Mouse (Mus musculus): ENCODE data around the gene Tbx2. TPM values are rescaled to one million over a fixed set of nuclear protein-coding genes. Genes with fewer than 3 reads are reported as not detected.

Tbx2 gene
- polyA plus RNA-seq, 1 experiment, result 1.0 TPM

GRCm38 (mm10) chr11:85841211-85841681 is 8.9 kb downstream of the Tbx2 start:
- no peaks in the 10 kb centered on the region for H3K36me3 ChIP-seq (ENCODE audit: control insufficient read depth, insufficient read depth)
- no peak overlapping the region for H3K4me3 ChIP-seq
- TF ChIP-seq SRF (IDR thresholded peaks at IDR 0.05; ENCODE audit: control insufficient read depth, insufficient read length, low read depth), result no peak
- TF ChIP-seq MYOD1 (IDR thresholded peaks at IDR 0.05; ENCODE audit: control insufficient read depth in 1 of 3, insufficient read length in 2 of 3, low read depth in 2 of 3), result no peak
- TF ChIP-seq CEBPB (IDR thresholded peaks at IDR 0.05; ENCODE audit: insufficient read depth, poor library complexity, severe bottlenecking), result no peak
- no peak for TF ChIP-seq TCF12 (IDR thresholded peaks at IDR 0.05; ENCODE audit: insufficient read depth, poor library complexity, severe bottlenecking)
- no peak for TF ChIP-seq MYOG (IDR thresholded peaks at IDR 0.05; ENCODE audit: control insufficient read depth in 1 of 3, insufficient read depth in 1 of 3, insufficient read length in 2 of 3, low read depth in 2 of 3)
- TF ChIP-seq MAX (IDR thresholded peaks at IDR 0.05; ENCODE audit: low read depth), result no peak
- no peak for TF ChIP-seq E2F4 (IDR thresholded peaks at IDR 0.05; ENCODE audit: insufficient read depth)
- TF ChIP-seq REST (IDR thresholded peaks at IDR 0.05; ENCODE audit: insufficient read depth, insufficient read length), result no peak
- TF ChIP-seq USF1 (IDR thresholded peaks at IDR 0.05; ENCODE audit: low read depth), result no peak
- TF ChIP-seq POLR2AphosphoS2 (IDR thresholded peaks at IDR 0.05; ENCODE audit: insufficient read length, low read depth), result no peak
- no peak for TF ChIP-seq POLR2A (IDR thresholded peaks at IDR 0.05; ENCODE audit: insufficient read length, low read depth)
- TF ChIP-seq TCF3 (IDR thresholded peaks at IDR 0.05; ENCODE audit: insufficient read length, low read depth), result no peak
- no peaks in the 10 kb centered on the region for H3K27me3 ChIP-seq (ENCODE audit: control insufficient read depth, insufficient read depth, insufficient read length)
- no peak overlapping the region for H3ac ChIP-seq (ENCODE audit: control insufficient read depth, insufficient read length)
- no peak overlapping the region for H3K4me2 ChIP-seq (ENCODE audit: low read depth)
- no peaks in the 10 kb centered on the region for H3K79me2 ChIP-seq (ENCODE audit: control insufficient read depth, insufficient read depth)

DNA sequence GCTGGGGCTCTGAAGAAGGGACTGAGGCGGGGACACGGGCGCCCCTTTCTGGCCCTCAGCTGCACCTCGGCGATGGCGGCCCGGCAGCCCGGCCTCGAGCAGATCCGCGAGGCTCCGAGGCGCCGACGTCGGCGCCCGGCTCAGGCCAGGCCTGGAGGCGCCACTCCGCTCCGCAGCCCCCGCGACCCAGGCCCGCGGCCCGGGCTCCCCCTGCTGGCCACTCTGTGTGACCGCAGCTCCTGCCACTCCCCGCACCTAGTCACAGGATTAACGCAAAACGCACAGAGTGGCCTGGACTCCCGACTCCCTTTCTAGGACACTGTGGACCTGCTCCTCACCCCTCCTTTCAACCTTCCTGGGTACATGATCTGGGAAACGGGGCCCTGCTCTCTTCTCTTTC is 9.6 kb downstream of the Tbx2 start:
- Histone ChIP-seq H3ac (ENCODE audit: control insufficient read depth, insufficient read length) (no peak overlapping the region), H3K4me2 (ENCODE audit: low read depth) (no peak overlapping the region), H3K27me3 (ENCODE audit: control insufficient read depth, insufficient read depth, insufficient read length) (no peaks in the 10 kb centered on the region), H3K36me3 (ENCODE audit: control insufficient read depth, insufficient read depth) (no peaks in the 10 kb centered on the region), H3K79me2 (ENCODE audit: control insufficient read depth, insufficient read depth) (no peaks in the 10 kb centered on the region), H3K4me3 (no peak overlapping the region)
- TF ChIP-seq MYOD1 (IDR thresholded peaks at IDR 0.05; ENCODE audit: control insufficient read depth in 1 of 3, insufficient read length in 2 of 3, low read depth in 2 of 3), result no peak

- Histone ChIP-seq H3ac (ENCODE audit: control insufficient read depth, insufficient read length) (no peak overlapping the region), H3K36me3 (ENCODE audit: control insufficient read depth, insufficient read depth) (no peaks in the 10 kb centered on the region)
Observed at GRCm38 (mm10) chr11:85842596-85843346, 10.4 kb downstream of the Tbx2 start.

DNA sequence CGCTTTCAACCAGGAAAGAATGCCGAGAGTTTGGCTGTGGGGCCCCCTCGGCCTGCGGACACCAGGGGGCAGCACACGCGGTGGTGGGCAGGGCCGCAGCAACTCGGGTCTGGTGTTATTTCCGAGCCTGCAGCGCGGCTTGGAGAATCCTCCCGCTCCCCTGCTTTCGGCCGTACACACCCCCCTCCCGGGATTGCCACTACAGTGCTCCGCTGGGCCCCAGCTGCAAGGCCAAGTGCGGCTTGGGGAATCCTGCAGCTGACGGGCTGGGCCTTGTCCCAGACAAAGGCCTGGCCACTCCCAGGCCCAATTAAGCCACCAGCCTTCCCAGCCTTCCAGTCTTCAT is 11.0 kb downstream of the Tbx2 start:
- H3K4me2 ChIP-seq (ENCODE audit: low read depth), result peak overlapping the region; percentile 99
- H3K4me3 ChIP-seq, result peak overlapping the region; percentile 44
- no peaks in the 10 kb centered on the region for H3K27me3 ChIP-seq (ENCODE audit: control insufficient read depth, insufficient read depth, insufficient read length)
- H3K36me3 ChIP-seq (ENCODE audit: control insufficient read depth, insufficient read depth), result no peaks in the 10 kb centered on the region
- peak in 2 of 3 experiments; percentile 54 to 56 for TF ChIP-seq MYOD1 (IDR thresholded peaks at IDR 0.05; ENCODE audit: control insufficient read depth in 1 of 3, insufficient read length in 2 of 3, low read depth in 2 of 3)
- TF ChIP-seq MYOG (IDR thresholded peaks at IDR 0.05; ENCODE audit: control insufficient read depth in 1 of 3, insufficient read depth in 1 of 3, insufficient read length in 2 of 3, low read depth in 2 of 3), result peak in 2 of 3 experiments; percentile 66 to 85
- TF ChIP-seq USF1 (IDR thresholded peaks at IDR 0.05; ENCODE audit: low read depth), result no peak
- H3K79me2 ChIP-seq (ENCODE audit: control insufficient read depth, insufficient read depth), result no peaks in the 10 kb centered on the region
- H3ac ChIP-seq (ENCODE audit: control insufficient read depth, insufficient read length), result no peak overlapping the region

More at GRCm38 (mm10) chr11:85842596-85843346, 10.4 kb downstream of the Tbx2 start:
- TF ChIP-seq TCF12 (IDR thresholded peaks at IDR 0.05; ENCODE audit: insufficient read depth, poor library complexity, severe bottlenecking), result no peak
- TF ChIP-seq REST (IDR thresholded peaks at IDR 0.05; ENCODE audit: insufficient read depth, insufficient read length), result no peak
- no peak for TF ChIP-seq POLR2A (IDR thresholded peaks at IDR 0.05; ENCODE audit: insufficient read length, low read depth)
- no peak for TF ChIP-seq MYOG (IDR thresholded peaks at IDR 0.05; ENCODE audit: control insufficient read depth in 1 of 3, insufficient read depth in 1 of 3, insufficient read length in 2 of 3, low read depth in 2 of 3)
- no peak for TF ChIP-seq MYOD1 (IDR thresholded peaks at IDR 0.05; ENCODE audit: control insufficient read depth in 1 of 3, insufficient read length in 2 of 3, low read depth in 2 of 3)
- no peak for TF ChIP-seq TCF3 (IDR thresholded peaks at IDR 0.05; ENCODE audit: insufficient read length, low read depth)
- TF ChIP-seq CEBPB (IDR thresholded peaks at IDR 0.05; ENCODE audit: insufficient read depth, poor library complexity, severe bottlenecking), result no peak
- no peak for TF ChIP-seq E2F4 (IDR thresholded peaks at IDR 0.05; ENCODE audit: insufficient read depth)
- no peak for TF ChIP-seq MAX (IDR thresholded peaks at IDR 0.05; ENCODE audit: low read depth)
- no peak for TF ChIP-seq SRF (IDR thresholded peaks at IDR 0.05; ENCODE audit: control insufficient read depth, insufficient read length, low read depth)
- no peak for TF ChIP-seq USF1 (IDR thresholded peaks at IDR 0.05; ENCODE audit: low read depth)
- H3K27me3 ChIP-seq (ENCODE audit: control insufficient read depth, insufficient read depth, insufficient read length), result no peaks in the 10 kb centered on the region
- H3K4me3 ChIP-seq, result no peak overlapping the region
- H3K79me2 ChIP-seq (ENCODE audit: control insufficient read depth, insufficient read depth), result no peaks in the 10 kb centered on the region
- H3K4me2 ChIP-seq (ENCODE audit: low read depth), result peak overlapping the region; percentile 99

GRCm38 (mm10) chr11:85844144-85844965 is 12.0 kb downstream of the Tbx2 start:
- Histone ChIP-seq H3K27me3 (ENCODE audit: control insufficient read depth, insufficient read depth, insufficient read length) (no peaks in the 10 kb centered on the region), H3K36me3 (ENCODE audit: control insufficient read depth, insufficient read depth) (no peaks in the 10 kb centered on the region), H3K4me3 (peak overlapping the region; percentile 44), H3K79me2 (ENCODE audit: control insufficient read depth, insufficient read depth) (no peaks in the 10 kb centered on the region), H3ac (ENCODE audit: control insufficient read depth, insufficient read length) (peak overlapping the region; percentile 8), H3K4me2 (ENCODE audit: low read depth) (peak overlapping the region; percentile 99)
- TF ChIP-seq MAX (IDR thresholded peaks at IDR 0.05; ENCODE audit: low read depth) (no peak), POLR2A (IDR thresholded peaks at IDR 0.05; ENCODE audit: insufficient read length, low read depth) (peak; percentile 70)

All from myocyte (in vitro differentiated cells).